Mouse (Mus musculus): ENCODE measurements at regions not wholly inside any gene's neighbourhood (a gene's known extent, or its start where the extent isn't known, plus 50 kb on each side); places are given as distances from the start of the nearest gene placed in this dataset.

DNA sequence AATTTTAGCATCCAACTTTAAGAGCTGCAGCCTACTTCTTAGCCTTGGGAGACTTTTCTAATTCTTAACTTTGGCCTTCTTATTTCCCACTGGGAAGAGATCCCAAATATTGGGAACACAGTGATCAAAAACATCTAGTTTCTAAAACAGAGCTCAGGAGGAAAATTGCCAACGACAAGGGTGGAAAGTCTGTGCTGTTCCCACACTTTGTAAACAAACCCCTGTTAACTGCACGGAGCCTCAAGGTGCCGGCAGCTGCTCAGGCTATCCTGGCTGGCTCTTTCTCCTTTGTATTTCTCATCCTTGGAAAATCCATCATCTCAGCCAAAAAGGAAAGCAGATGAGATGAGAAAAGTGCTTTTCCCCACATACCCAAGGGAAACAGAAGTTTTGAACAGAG lies 84.9 kb downstream of the Impad1 start:
- CTCF ChIA-PET, result no interaction called here
- peaks cover 25% of the 10 kb centered on the region for H3K27me3 ChIP-seq
- ATAC-seq (no peak), DNase-seq (ENCODE audit: low read depth, low spot score) (no peak)
- TF ChIP-seq CTCF (IDR thresholded peaks at IDR 0.05), result no peak
- POLR2A ChIA-PET, result no interaction called here
- in situ Hi-C loops (cut with MboI; ENCODE audit: low pct_unique_long_range_greater_than_20kb), result no loop called here

GRCm38 (mm10) chr4:4699102-4699501 lies 94.1 kb downstream of the Impad1 start:
- in situ Hi-C loops (cut with MboI; ENCODE audit: low pct_unique_long_range_greater_than_20kb), result no loop called here
- ChIA-PET POLR2A (no interaction called here), CTCF (no interaction called here)
- H3K27me3 ChIP-seq, result peaks cover 19% of the 10 kb centered on the region
- DNase-seq (ENCODE audit: low read depth, low spot score), result no peak
- no peak for TF ChIP-seq CTCF (IDR thresholded peaks at IDR 0.05)
- ATAC-seq, result no peak

DNA sequence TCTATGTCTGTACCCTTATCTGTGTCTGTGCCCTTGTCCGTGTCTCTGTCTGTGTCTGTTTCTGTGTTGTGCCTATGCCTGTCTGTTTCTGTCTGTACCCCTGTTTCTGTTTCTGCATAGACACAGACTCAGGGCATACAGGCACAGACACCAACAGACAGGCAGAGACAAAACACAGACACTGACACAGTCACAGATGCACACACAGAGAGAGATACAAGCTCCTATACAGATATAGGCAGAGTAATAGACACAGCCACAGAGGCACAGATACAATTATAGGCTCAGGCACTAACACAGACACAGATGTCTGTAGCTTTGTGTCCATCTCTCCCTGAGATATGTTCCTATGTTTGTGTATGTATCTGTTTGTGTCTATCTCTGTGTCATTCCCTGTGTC lies 97.7 kb downstream of the Impad1 start:
- DNase-seq (ENCODE audit: low read depth, low spot score) (no peak), ATAC-seq (no peak)
- ChIA-PET CTCF (no interaction called here), POLR2A (no interaction called here)
- peaks cover 8% of the 10 kb centered on the region for H3K27me3 ChIP-seq
- no peak for TF ChIP-seq CTCF (IDR thresholded peaks at IDR 0.05)
- in situ Hi-C loops (cut with MboI; ENCODE audit: low pct_unique_long_range_greater_than_20kb), result no loop called here

DNA sequence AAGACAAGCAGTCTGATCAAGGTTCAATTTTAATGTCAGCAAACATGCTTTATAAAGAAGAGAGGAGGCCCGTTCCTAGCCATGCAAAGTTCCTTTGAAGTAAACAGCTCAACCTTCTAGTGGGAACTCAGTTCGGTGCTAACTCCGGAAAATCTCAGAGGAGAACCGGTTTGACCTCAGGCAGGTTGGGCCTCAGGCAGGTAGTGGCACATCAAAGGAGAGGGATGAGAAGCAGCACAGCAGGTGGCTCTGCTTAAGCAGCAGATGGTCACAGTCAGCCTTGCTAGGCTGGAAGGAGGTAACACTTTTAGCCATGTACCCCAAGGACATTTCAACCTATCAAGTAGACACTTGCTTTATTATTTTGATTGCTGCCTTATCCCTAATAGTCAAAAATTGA lies 106.2 kb downstream of the Impad1 start:
- ChIA-PET CTCF (no interaction called here), POLR2A (no interaction called here)
- TF ChIP-seq CTCF (IDR thresholded peaks at IDR 0.05), result no peak
- no peak for DNase-seq (ENCODE audit: low read depth, low spot score)
- H3K27me3 ChIP-seq, result peaks cover 4% of the 10 kb centered on the region
- in situ Hi-C loops (cut with MboI; ENCODE audit: low pct_unique_long_range_greater_than_20kb), result no loop called here
- ATAC-seq, result no peak

DNA sequence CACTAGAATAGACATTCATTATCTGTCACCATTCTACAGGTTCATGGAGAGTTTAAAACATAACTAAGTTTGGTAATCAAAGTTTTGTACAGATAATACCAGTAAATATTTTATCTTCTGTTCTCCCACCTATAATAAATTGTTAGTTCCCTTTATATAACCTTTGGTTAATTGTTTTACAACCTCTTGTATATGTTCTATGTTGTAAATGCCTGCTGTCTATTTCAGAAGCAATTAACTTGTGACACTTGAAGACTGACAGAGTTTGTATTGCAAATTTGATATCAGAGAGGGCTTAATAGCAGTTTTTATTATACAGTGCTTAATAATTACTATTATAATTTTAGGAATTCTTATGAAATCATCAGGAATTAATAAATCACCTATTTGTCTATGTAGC lies 118.5 kb downstream of the Impad1 start:
- H3K27me3 ChIP-seq, result peaks cover 3% of the 10 kb centered on the region
- CTCF ChIA-PET, result no interaction called here
- DNase-seq (ENCODE audit: low read depth, low spot score) (no peak), ATAC-seq (no peak)
- POLR2A ChIA-PET, result no interaction called here
- TF ChIP-seq CTCF (IDR thresholded peaks at IDR 0.05), result no peak
- in situ Hi-C loops (cut with MboI; ENCODE audit: low pct_unique_long_range_greater_than_20kb), result no loop called here

DNA sequence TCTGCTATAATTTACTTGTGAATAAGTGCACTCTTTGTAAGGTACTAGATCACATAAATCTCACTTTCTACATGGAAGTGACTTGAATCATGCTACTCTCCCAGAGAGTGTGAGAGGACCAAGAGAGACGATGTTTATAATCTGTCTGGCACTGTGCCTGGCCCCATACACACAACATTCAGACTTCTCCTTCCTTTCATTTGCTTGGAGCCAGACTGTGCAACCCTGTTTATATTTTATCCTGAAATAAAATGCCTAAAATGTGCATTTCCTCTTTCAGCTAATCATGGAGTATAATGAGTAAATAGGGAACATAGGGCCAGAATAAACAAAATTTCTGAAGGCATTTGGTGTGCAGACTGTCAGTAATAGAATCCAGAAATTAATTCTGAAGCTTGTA lies 142.9 kb downstream of the Impad1 start:
- TF ChIP-seq CTCF (IDR thresholded peaks at IDR 0.05), result no peak
- ChIA-PET CTCF (interaction anchor here (1.7 kb wide), 1 partner anchor 18 kb away, joined by 4 read pairs; no protein-coding TSS in a partner anchor), POLR2A (no interaction called here)
- in situ Hi-C loops (cut with MboI; ENCODE audit: low pct_unique_long_range_greater_than_20kb), result no loop called here
- ATAC-seq (no peak), DNase-seq (ENCODE audit: low read depth, low spot score) (no peak)
- no peaks in the 10 kb centered on the region for H3K27me3 ChIP-seq

DNA sequence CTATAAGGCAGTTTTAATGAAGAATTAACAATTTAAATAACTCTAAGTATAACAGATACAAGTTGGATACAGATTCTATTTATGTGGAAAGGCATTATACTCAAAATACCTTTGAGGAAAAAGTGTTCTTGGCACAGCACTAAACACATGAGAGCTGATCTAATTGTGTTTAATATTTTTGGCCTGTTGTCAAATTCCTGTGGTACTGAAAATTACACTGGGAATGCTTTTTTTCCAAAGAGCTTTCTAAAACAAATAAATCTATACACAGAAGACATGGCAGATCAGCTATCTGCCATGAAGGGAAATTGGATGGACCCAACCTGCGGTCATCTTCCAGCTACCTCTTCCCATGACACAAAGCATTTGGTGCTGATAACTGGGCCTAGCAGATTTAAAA lies 147.9 kb downstream of the Impad1 start:
- CTCF ChIA-PET, result no interaction called here
- DNase-seq (ENCODE audit: low read depth, low spot score), result no peak
- no peak for ATAC-seq
- in situ Hi-C loops (cut with MboI; ENCODE audit: low pct_unique_long_range_greater_than_20kb), result no loop called here
- POLR2A ChIA-PET, result no interaction called here
- H3K27me3 ChIP-seq, result no peaks in the 10 kb centered on the region
- no peak for TF ChIP-seq CTCF (IDR thresholded peaks at IDR 0.05)

- DNase-seq (ENCODE audit: low read depth, low spot score) (no peak), ATAC-seq (no peak)
- in situ Hi-C loops (cut with MboI; ENCODE audit: low pct_unique_long_range_greater_than_20kb), result no loop called here
- POLR2A ChIA-PET, result no interaction called here
- no peak for TF ChIP-seq CTCF (IDR thresholded peaks at IDR 0.05)
- no peaks in the 10 kb centered on the region for H3K27me3 ChIP-seq
- CTCF ChIA-PET, result no interaction called here
Measured at GRCm38 (mm10) chr4:4636258-4636657, 156.9 kb downstream of the Impad1 start.

DNA sequence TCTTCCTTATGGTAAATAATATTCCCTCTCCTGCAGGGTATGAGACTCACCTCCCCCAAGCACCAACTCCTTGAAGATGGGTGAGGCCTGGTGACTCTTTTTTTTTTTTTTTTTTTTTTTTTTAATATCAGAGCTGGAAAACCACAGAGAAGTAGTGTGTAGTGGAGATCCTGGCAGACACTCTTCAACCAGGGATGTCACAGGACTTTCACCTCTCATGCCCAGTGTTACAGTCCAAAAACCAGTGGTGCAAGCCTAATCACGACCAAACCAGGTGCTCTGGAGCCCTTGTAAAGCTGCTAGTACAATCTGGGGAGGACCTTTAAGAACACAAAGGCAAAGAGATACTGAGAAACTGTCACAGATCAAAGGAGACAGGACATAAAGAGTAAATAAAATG lies 157.3 kb downstream of the Impad1 start:
- CTCF ChIA-PET, result no interaction called here
- ATAC-seq, result no peak
- POLR2A ChIA-PET, result no interaction called here
- H3K27me3 ChIP-seq, result no peaks in the 10 kb centered on the region
- no peak for TF ChIP-seq CTCF (IDR thresholded peaks at IDR 0.05)
- in situ Hi-C loops (cut with MboI; ENCODE audit: low pct_unique_long_range_greater_than_20kb), result no loop called here
- DNase-seq (ENCODE audit: low read depth, low spot score), result no peak

- ChIA-PET POLR2A (no interaction called here), CTCF (interaction anchor here (1.6 kb wide), 1 partner anchor 10 kb away, joined by 5 read pairs; no protein-coding TSS in a partner anchor)
- in situ Hi-C loops (cut with MboI; ENCODE audit: low pct_unique_long_range_greater_than_20kb), result no loop called here
- no peak for DNase-seq (ENCODE audit: low read depth, low spot score)
- no peak for ATAC-seq
- TF ChIP-seq CTCF (IDR thresholded peaks at IDR 0.05), result no peak
- no peaks in the 10 kb centered on the region for H3K27me3 ChIP-seq
Measured at GRCm38 (mm10) chr4:4635338-4635737, 157.8 kb downstream of the Impad1 start.

GRCm38 (mm10) chr4:4634646-4635045 lies 158.5 kb downstream of the Impad1 start:
- CTCF ChIA-PET, result interaction anchor here (1.6 kb wide), 1 partner anchor 9 kb away, joined by 5 read pairs; no protein-coding TSS in a partner anchor
- H3K27me3 ChIP-seq, result no peaks in the 10 kb centered on the region
- TF ChIP-seq CTCF (IDR thresholded peaks at IDR 0.05), result no peak
- POLR2A ChIA-PET, result no interaction called here
- ATAC-seq (no peak), DNase-seq (ENCODE audit: low read depth, low spot score) (no peak)
- in situ Hi-C loops (cut with MboI; ENCODE audit: low pct_unique_long_range_greater_than_20kb), result no loop called here

DNA sequence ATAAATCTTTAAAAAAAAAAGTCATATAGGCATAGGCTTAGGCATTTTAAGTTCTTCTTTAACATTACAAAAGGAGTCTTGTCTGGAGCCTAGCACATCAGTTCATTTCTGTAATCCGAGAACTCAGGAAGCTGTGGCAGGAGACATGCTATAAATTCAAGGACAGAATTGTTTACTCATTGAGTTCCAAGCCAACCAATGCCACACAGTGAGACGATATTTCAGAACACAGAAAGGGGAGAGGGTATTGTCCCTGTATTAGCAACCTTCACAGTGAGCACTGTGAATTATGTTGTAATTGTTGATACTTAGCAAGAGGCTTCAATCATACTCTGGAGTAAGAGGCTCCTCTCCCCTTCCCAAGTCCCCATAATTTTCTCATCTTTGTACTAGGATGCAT lies 162.4 kb downstream of the Impad1 start:
- ATAC-seq (no peak), DNase-seq (ENCODE audit: low read depth, low spot score) (no peak)
- in situ Hi-C loops (cut with MboI; ENCODE audit: low pct_unique_long_range_greater_than_20kb), result no loop called here
- POLR2A ChIA-PET, result no interaction called here
- CTCF ChIA-PET, result no interaction called here
- H3K27me3 ChIP-seq, result no peaks in the 10 kb centered on the region
- no peak for TF ChIP-seq CTCF (IDR thresholded peaks at IDR 0.05)

Measured in Patski (cell line).